Mouse (Mus musculus): ENCODE data around the gene Sympk. TPM values are rescaled to one million over a fixed set of nuclear protein-coding genes. Genes with fewer than 3 reads are reported as not detected.

The Sympk gene
- total and polyA plus RNA-seq, 3 experiments = 43.7 to 141 (median 111) TPM

DNA sequence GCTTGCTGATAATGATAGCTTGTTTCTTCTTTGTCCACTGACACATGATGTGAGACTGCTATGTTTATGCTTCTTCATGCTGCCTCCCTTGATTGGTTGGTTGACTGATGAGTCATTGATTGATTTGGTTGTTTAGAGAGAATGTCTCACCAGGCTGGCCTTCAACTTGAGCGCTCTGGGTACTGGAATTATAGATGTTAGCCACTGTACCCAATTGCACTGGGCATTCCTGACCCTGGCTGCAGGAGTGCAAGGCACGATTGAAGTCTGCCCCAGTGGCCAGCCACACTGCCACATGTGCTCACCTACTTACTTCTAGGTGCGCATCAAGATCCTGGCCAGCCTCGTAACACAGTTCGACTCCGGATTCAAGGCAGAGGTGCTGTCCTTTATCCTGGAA is 20.4 kb downstream of the Sympk start:
- dilution Hi-C loops (cut with MboI; ENCODE audit: extremely low pct_ligation_motif_present, extremely low pct_unique_long_range_greater_than_20kb, low sequenced_read_pairs) (no loop called here), in situ Hi-C loops (cut with MboI; ENCODE audit: low pct_ligation_motif_present, low pct_unique_long_range_greater_than_20kb, low sequenced_read_pairs) (no loop called here)
- Histone ChIP-seq H3K4me2 (ENCODE audit: insufficient read depth, low read depth, poor library complexity, severe bottlenecking) (no peak overlapping the region), H3K9ac (ENCODE audit: insufficient read depth, low read depth) (no peak overlapping the region), H3K9me3 (replicated peaks; ENCODE audit: low read length) (no peaks in the 10 kb centered on the region), H3K27me3 (replicated peaks) (no peaks in the 10 kb centered on the region), H3K27ac (ENCODE audit: insufficient read depth, low read depth) (no peak overlapping the region), H3K4me1 (ENCODE audit: control insufficient read depth in 1 of 2, insufficient read depth in 2 of 2) (peaks cover 0 to 2% of the 10 kb centered on the region in 2 experiments; a peak in 1 of 4 replicates), H3K79me2 (replicated peaks; ENCODE audit: control insufficient read depth, extremely low read depth, insufficient read depth, poor library complexity, severe bottlenecking) (no peaks in the 10 kb centered on the region), H3K4me3 (replicated peaks in 1 of 3; ENCODE audit: low read depth in 2 of 3, low read length in 2 of 3, poor library complexity in 1 of 3) (no peak overlapping the region), H3K36me3 (replicated peaks in 1 of 2; ENCODE audit: control insufficient read depth in 1 of 2, insufficient read depth in 1 of 2, low read length in 1 of 2) (peaks cover 98 to 99% of the 10 kb centered on the region in 2 experiments)
- no peak for DNase-seq (ENCODE audit: extremely low read depth)
- TF ChIP-seq RCOR1 (conservative IDR thresholded peaks at IDR 0.05; ENCODE audit: low read depth, low read length) (no peak), TCF12 (IDR thresholded peaks at IDR 0.05; ENCODE audit: low read depth, low read length) (no peak), UBTF (IDR thresholded peaks at IDR 0.05; ENCODE audit: low read depth, low read length) (no peak), PAX5 (IDR thresholded peaks at IDR 0.05; ENCODE audit: low read length) (no peak), MXI1 (IDR thresholded peaks at IDR 0.05; ENCODE audit: low read depth, low read length) (no peak), HCFC1 (IDR thresholded peaks at IDR 0.05; ENCODE audit: low read depth, low read length) (no peak), MEF2A (IDR thresholded peaks at IDR 0.05; ENCODE audit: borderline replicate concordance, low read depth, low read length) (no peak), ZNF384 (IDR thresholded peaks at IDR 0.05; ENCODE audit: low read depth, low read length) (no peak), POLR2AphosphoS2 (IDR thresholded peaks at IDR 0.05; ENCODE audit: low read depth, low read length) (no peak), SIN3A (IDR thresholded peaks at IDR 0.05; ENCODE audit: low read length) (no peak), JUN (IDR thresholded peaks at IDR 0.05; ENCODE audit: insufficient read depth, low read depth, low read length) (no peak), CTCF (conservative IDR thresholded peaks at IDR 0.05 in 1 of 2, IDR thresholded peaks at IDR 0.05 in 1 of 2; ENCODE audit: low read depth in 2 of 2, low read length in 2 of 2) (no peak), MAZ (IDR thresholded peaks at IDR 0.05; ENCODE audit: low read depth, low read length) (no peak), ETS1 (conservative IDR thresholded peaks at IDR 0.05; ENCODE audit: low read depth, low read length) (no peak), GABPA (IDR thresholded peaks at IDR 0.05; ENCODE audit: insufficient replicate concordance, low read depth, low read length) (no peak), IRF4 (IDR thresholded peaks at IDR 0.05; ENCODE audit: low read depth, low read length) (no peak), MYC (IDR thresholded peaks at IDR 0.05; ENCODE audit: low read depth, low read length) (no peak), JUND (conservative IDR thresholded peaks at IDR 0.05; ENCODE audit: low read depth, low read length) (no peak)

DNA sequence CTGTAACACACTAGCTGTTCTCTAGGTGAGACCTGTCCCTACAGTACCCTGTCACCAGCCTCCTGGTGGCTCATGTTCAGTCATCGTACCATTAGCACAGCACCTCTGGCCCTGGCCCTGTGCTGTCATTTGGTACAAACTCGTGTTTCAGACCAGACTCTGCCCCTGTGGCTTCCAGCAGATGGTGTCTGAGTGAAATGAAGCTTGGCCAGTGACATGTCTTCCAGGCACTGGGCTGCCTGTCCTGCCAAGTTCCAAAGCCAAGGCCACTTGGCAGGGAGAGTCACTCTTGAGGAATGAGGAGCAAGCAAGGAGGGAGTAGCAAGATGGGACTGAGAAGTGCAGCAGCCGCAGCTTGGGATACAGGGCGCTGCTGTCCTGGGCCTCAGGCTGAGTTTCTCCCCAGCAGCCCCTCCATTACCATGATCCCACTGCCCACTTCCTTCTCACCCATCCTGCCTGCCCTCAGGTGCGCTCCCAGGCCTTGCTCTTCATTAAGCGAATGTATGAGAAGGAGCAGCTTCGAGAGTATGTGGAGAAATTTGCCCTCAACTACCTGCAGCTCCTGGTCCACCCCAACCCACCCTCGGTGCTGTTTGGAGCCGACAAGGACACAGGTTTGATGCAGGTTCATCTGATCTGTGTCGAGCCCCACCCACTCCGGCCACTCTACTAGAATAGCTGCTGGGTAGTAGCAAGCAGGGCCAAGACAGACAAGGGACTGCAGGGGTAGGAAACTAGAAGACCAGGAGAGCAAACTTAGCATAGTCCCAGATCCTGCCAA is 22.3 kb downstream of the Sympk start:
- TF ChIP-seq TCF12 (IDR thresholded peaks at IDR 0.05; ENCODE audit: low read depth, low read length) = no peak
- no peak for TF ChIP-seq JUND (conservative IDR thresholded peaks at IDR 0.05; ENCODE audit: low read depth, low read length)
- TF ChIP-seq NELFE (IDR thresholded peaks at IDR 0.05; ENCODE audit: low read depth, low read length) = no peak
- no peak for TF ChIP-seq ZKSCAN1 (IDR thresholded peaks at IDR 0.05; ENCODE audit: borderline replicate concordance, low read depth, low read length)
- TF ChIP-seq MEF2A (IDR thresholded peaks at IDR 0.05; ENCODE audit: borderline replicate concordance, low read depth, low read length) = no peak
- no peak for TF ChIP-seq MAX (IDR thresholded peaks at IDR 0.05; ENCODE audit: low read length)
- TF ChIP-seq UBTF (IDR thresholded peaks at IDR 0.05; ENCODE audit: low read depth, low read length) = no peak
- TF ChIP-seq MXI1 (IDR thresholded peaks at IDR 0.05; ENCODE audit: low read depth, low read length) = no peak
- TF ChIP-seq EP300 (IDR thresholded peaks at IDR 0.05; ENCODE audit: low read length) = no peak
- no peak for TF ChIP-seq MAFK (IDR thresholded peaks at IDR 0.05; ENCODE audit: insufficient replicate concordance, low read length)
- no peak for TF ChIP-seq USF1 (IDR thresholded peaks at IDR 0.05; ENCODE audit: low read depth, low read length)
- no peak for TF ChIP-seq ZNF384 (IDR thresholded peaks at IDR 0.05; ENCODE audit: low read depth, low read length)
- no peak for TF ChIP-seq CTCF (conservative IDR thresholded peaks at IDR 0.05 in 1 of 2, IDR thresholded peaks at IDR 0.05 in 1 of 2; ENCODE audit: low read depth in 2 of 2, low read length in 2 of 2)
- Histone ChIP-seq H3K9ac (ENCODE audit: insufficient read depth, low read depth) (no peak overlapping the region), H3K9me3 (replicated peaks; ENCODE audit: low read length) (no peaks in the 10 kb centered on the region), H3K4me3 (replicated peaks in 1 of 3; ENCODE audit: low read depth in 2 of 3, low read length in 2 of 3, poor library complexity in 1 of 3) (no peak overlapping the region), H3K27me3 (replicated peaks) (no peaks in the 10 kb centered on the region), H3K27ac (ENCODE audit: insufficient read depth, low read depth) (no peak overlapping the region), H3K4me2 (ENCODE audit: insufficient read depth, low read depth, poor library complexity, severe bottlenecking) (no peak overlapping the region), H3K4me1 (ENCODE audit: control insufficient read depth in 1 of 2, insufficient read depth in 2 of 2) (peaks cover 0 to 12% of the 10 kb centered on the region in 2 experiments; a peak in 1 of 4 replicates), H3K36me3 (replicated peaks in 1 of 2; ENCODE audit: control insufficient read depth in 1 of 2, insufficient read depth in 1 of 2, low read length in 1 of 2) (peaks cover 98% of the 10 kb centered on the region in 2 experiments), H3K79me2 (replicated peaks; ENCODE audit: control insufficient read depth, extremely low read depth, insufficient read depth, poor library complexity, severe bottlenecking) (no peaks in the 10 kb centered on the region)
- no peak for DNase-seq (ENCODE audit: extremely low read depth)
- dilution Hi-C loops (cut with MboI; ENCODE audit: extremely low pct_ligation_motif_present, extremely low pct_unique_long_range_greater_than_20kb, low sequenced_read_pairs) (no loop called here), in situ Hi-C loops (cut with MboI; ENCODE audit: low pct_ligation_motif_present, low pct_unique_long_range_greater_than_20kb, low sequenced_read_pairs) (no loop called here)

All from CH12.LX (cell line).